Mouse (Mus musculus) bone marrow macrophage, adult 2 months (primary cell): Measurements from ENCODE around the gene Map3k20.

Experiments
- CTCF ChIP-seq: IDR thresholded peaks from 2 replicates; pipeline ENCODE4 v1.5.1; 2012; ENCODE audit warnings: low read depth, mild to moderate bottlenecking, low read length, moderate library complexity
- POLR2A ChIP-seq: IDR thresholded peaks from 2 replicates; pipeline ENCODE4 v1.6.1; 2012; ENCODE audit warnings: mild to moderate bottlenecking, low read depth, low read length, borderline replicate concordance

GRCm38 (mm10) chr2:72390474-72390873 lies 105.0 kb downstream of the Map3k20 start:
- TF ChIP-seq CTCF (no peak), POLR2A (no peak)
